Mouse (Mus musculus) ovary, postnatal 36 days (tissue): Measurements from ENCODE around the gene Cyb5r1.
"Not testable (repeated sequence)": the region's sequence is repeated elsewhere in the genome, so short reads cannot be mapped to it uniquely, and the experiment has no call there.

ENCODE experiments used
- DNase-seq: peaks from one replicate; pipeline ENCODE4 v3.0.0; 2022; ENCODE audit warnings: low spot score, mixed read lengths

The Cyb5r1 gene

GRCm38 (mm10) chr1:134414501-134415167, 9.3 kb downstream of the Cyb5r1 start:
- DNase-seq = no peak

GRCm38 (mm10) chr1:134415168-134415831, 9.9 kb downstream of the Cyb5r1 start, which contains the start of gene Adipor1:
TSS of gene Adipor1 (plus strand) at chr1:134415378.
- peak; percentile 97 for DNase-seq

- DNase-seq = no peak
Measured at GRCm38 (mm10) chr1:134418414-134418975, 13.1 kb downstream of the Cyb5r1 start.

- DNase-seq = no peak
Measured at GRCm38 (mm10) chr1:134419176-134419575, 13.8 kb downstream of the Cyb5r1 start.

GRCm38 (mm10) chr1:134419751-134420458, 14.5 kb downstream of the Cyb5r1 start:
- DNase-seq = no peak

- no peak for DNase-seq
Measured at GRCm38 (mm10) chr1:134423911-134424310, 18.6 kb downstream of the Cyb5r1 start.

- no peak for DNase-seq
Measured at GRCm38 (mm10) chr1:134426289-134426688, 20.9 kb downstream of the Cyb5r1 start.

GRCm38 (mm10) chr1:134433002-134433401, 27.6 kb downstream of the Cyb5r1 start:
- no peak for DNase-seq

GRCm38 (mm10) chr1:134433473-134433872, 28.1 kb downstream of the Cyb5r1 start:
- no peak for DNase-seq

- DNase-seq = no peak
Measured at GRCm38 (mm10) chr1:134435414-134435813, 30.1 kb downstream of the Cyb5r1 start.

GRCm38 (mm10) chr1:134440437-134440836, 35.1 kb downstream of the Cyb5r1 start:
- no peak for DNase-seq

- not testable (repeated sequence) for DNase-seq
Measured at GRCm38 (mm10) chr1:134441737-134442136, 36.4 kb downstream of the Cyb5r1 start.

- no peak for DNase-seq
Measured at GRCm38 (mm10) chr1:134442394-134442793, 37.0 kb downstream of the Cyb5r1 start.

- not testable (repeated sequence) for DNase-seq
Measured at GRCm38 (mm10) chr1:134443288-134443687, 37.9 kb downstream of the Cyb5r1 start.

GRCm38 (mm10) chr1:134445418-134445817, 40.1 kb downstream of the Cyb5r1 start:
- DNase-seq = no peak

GRCm38 (mm10) chr1:134448537-134448936, 43.2 kb downstream of the Cyb5r1 start:
- not testable (repeated sequence) for DNase-seq

- no peak for DNase-seq
Measured at GRCm38 (mm10) chr1:134450201-134450600, 44.8 kb downstream of the Cyb5r1 start.

GRCm38 (mm10) chr1:134450986-134451385, 45.6 kb downstream of the Cyb5r1 start:
- peak; percentile 36 for DNase-seq

GRCm38 (mm10) chr1:134454904-134455824, 49.8 kb downstream of the Cyb5r1 start, which contains the start of gene Klhl12:
TSS of gene Klhl12 (plus strand) at chr1:134455531.
- DNase-seq = peak; percentile 93

GRCm38 (mm10) chr1:134456060-134456459, 50.7 kb downstream of the Cyb5r1 start:
- DNase-seq = no peak

- no peak for DNase-seq
Measured at GRCm38 (mm10) chr1:134458139-134458727, 52.9 kb downstream of the Cyb5r1 start.
